Comparison of ENCODE assay signal across 23 mouse cellular contexts in the genomic region with DNA sequence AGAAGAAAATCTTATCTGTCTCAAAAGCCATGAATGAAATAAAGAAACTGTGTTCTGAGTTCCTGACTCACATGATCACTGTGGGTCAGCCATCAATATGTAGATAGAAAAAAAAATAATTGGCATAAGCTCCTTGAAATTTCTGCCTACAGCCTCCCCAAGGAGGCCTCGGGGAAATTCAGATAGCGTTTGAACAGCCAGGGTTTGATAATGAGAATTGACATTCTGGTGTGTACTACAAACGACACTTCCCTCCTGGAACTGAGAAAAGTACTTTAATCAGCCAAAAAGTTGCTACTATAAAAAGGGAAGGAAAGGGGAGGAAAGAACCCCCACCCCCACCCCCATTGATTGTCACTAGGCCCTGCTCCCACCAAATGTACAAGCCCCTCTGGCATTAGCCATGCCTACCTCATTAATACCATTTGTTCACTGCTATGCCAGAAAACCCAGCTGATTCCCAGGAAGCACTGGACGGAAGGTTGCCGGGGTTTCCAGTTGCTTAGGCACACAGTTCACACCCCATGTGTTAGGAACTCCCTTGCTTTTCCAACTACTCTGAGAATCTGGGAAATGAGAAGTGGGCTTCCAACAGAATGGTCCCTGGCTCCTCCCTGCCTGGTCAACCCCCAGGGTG.
DNase-seq lines count a peak whose midpoint lies in the region; ATAC-seq lines count a peak whose summit lies in the region.
"Had no signal": no experiment of that assay in that cellular context is flagged by ENCODE, and none has a peak within 500 bp of the region (broad histone marks: within the 10 kb centered on the region; RNA-seq: fewer than 3 reads in every experiment).

No protein-coding gene starts in this region.

- H3K9ac ChIP-seq in hindbrain, embryonic 13.5 days: no peak overlapping the region
- no peak overlapping the region for H3K9ac ChIP-seq in hindbrain, embryonic 12.5 days
- H3K9ac ChIP-seq in midbrain, embryonic 12.5 days (replicated peaks): no peak overlapping the region
- H3K9ac ChIP-seq: liver, embryonic 13.5 days; lung, embryonic 14.5 days; neural tube, embryonic 13.5 days had no signal

- H3K36me3 ChIP-seq in hindbrain, embryonic 13.5 days: no peaks in the 10 kb centered on the region
- H3K36me3 ChIP-seq in hindbrain, embryonic 12.5 days: no peaks in the 10 kb centered on the region
- no peaks in the 10 kb centered on the region for H3K36me3 ChIP-seq in midbrain, embryonic 12.5 days
- H3K36me3 ChIP-seq: liver, embryonic 13.5 days; neural tube, embryonic 13.5 days had no signal

- peaks cover 23% of the 10 kb centered on the region for H3K4me1 ChIP-seq in hindbrain, embryonic 13.5 days (replicated peaks)
- H3K4me1 ChIP-seq in hindbrain, embryonic 12.5 days: peaks cover 10% of the 10 kb centered on the region
- H3K4me1 ChIP-seq in midbrain, embryonic 12.5 days: peaks cover 20% of the 10 kb centered on the region
- H3K4me1 ChIP-seq: liver, embryonic 13.5 days had no signal

- H3K27ac ChIP-seq in hindbrain, embryonic 13.5 days: no peak overlapping the region
- no peak overlapping the region for H3K27ac ChIP-seq in hindbrain, embryonic 12.5 days
- 0 out of 2 replicates have a peak overlapping the region, but pooled peaks have one; percentile 15 for H3K27ac ChIP-seq in midbrain, embryonic 12.5 days (replicated peaks)
- H3K27ac ChIP-seq: heart, embryonic 10.5 days; liver, embryonic 13.5 days; neural tube, embryonic 13.5 days had no signal

- peak; percentile 56 for ATAC-seq in hindbrain, embryonic 13.5 days (ENCODE audit: low FRiP score)
- ATAC-seq in hindbrain, embryonic 12.5 days (ENCODE audit: low FRiP score): no peak
- peak; percentile 27; the same call in 1 of the 2 replicates for ATAC-seq in midbrain, embryonic 12.5 days (ENCODE audit: low FRiP score, low read depth)
- ATAC-seq: intestine, embryonic 16.5 days; Patski had no signal

- no peak overlapping the region for H3K4me2 ChIP-seq in hindbrain, embryonic 13.5 days
- no peak overlapping the region for H3K4me2 ChIP-seq in hindbrain, embryonic 12.5 days (replicated peaks)
- H3K4me2 ChIP-seq in midbrain, embryonic 12.5 days (replicated peaks): no peak overlapping the region
- H3K4me2 ChIP-seq: liver, embryonic 13.5 days; lung, embryonic 14.5 days; neural tube, embryonic 13.5 days had no signal

- 23% methylated on average over 5 of the region's 5 CpGs for WGBS in hindbrain, embryonic 13.5 days
- 29% methylated on average over 5 of the region's 5 CpGs for WGBS in hindbrain, embryonic 12.5 days
- WGBS in midbrain, embryonic 12.5 days: 33% methylated on average over 5 of the region's 5 CpGs

- 0 out of 2 replicates have a peak, but pooled peaks cover 8% of the 10 kb centered on the region for H3K9me3 ChIP-seq in hindbrain, embryonic 13.5 days
- H3K9me3 ChIP-seq in hindbrain, embryonic 12.5 days (replicated peaks): peaks cover 10% of the 10 kb centered on the region; the same call in 1 of the 2 replicates
- peaks cover 6% of the 10 kb centered on the region; the same call in 1 of the 2 replicates for H3K9me3 ChIP-seq in midbrain, embryonic 12.5 days
- H3K9me3 ChIP-seq: heart, embryonic 10.5 days; liver, embryonic 13.5 days had no signal

- peak; percentile 22 for DNase-seq in retina, embryonic 14.5 days (ENCODE audit: low spot score)
- no peak for DNase-seq in retina, postnatal 1 day
- DNase-seq in cerebellum, postnatal 14 days: no peak
- DNase-seq in thymus, postnatal 25 days: no peak
- no peak for DNase-seq in cerebellum, adult 8-10 months
- DNase-seq: adrenal gland, postnatal 36 days; cerebellum, adult 11 months; cerebellum, postnatal 36 days; embryo, embryonic 11 days; kidney, postnatal 25 days; liver, embryonic 13.5 days; lung, embryonic 14.5 days; lung, postnatal 4 days; thymus, adult 18-20 months; thymus, postnatal 4 days had no signal

- H3K4me3 ChIP-seq in hindbrain, embryonic 13.5 days: no peak overlapping the region
- no peak overlapping the region for H3K4me3 ChIP-seq in hindbrain, embryonic 12.5 days
- no peak overlapping the region for H3K4me3 ChIP-seq in midbrain, embryonic 12.5 days
- H3K4me3 ChIP-seq: heart, embryonic 10.5 days; liver, embryonic 13.5 days; myocyte; neural tube, embryonic 13.5 days had no signal

- H3K27me3 ChIP-seq in hindbrain, embryonic 13.5 days: no peaks in the 10 kb centered on the region
- H3K27me3 ChIP-seq in hindbrain, embryonic 12.5 days: no peaks in the 10 kb centered on the region
- H3K27me3 ChIP-seq in midbrain, embryonic 12.5 days: no peaks in the 10 kb centered on the region
- H3K27me3 ChIP-seq: liver, embryonic 13.5 days; neural tube, embryonic 13.5 days; Patski had no signal
